Mouse (Mus musculus): ENCODE measurements around the gene Dpp4. TPM values are rescaled to one million over a fixed set of nuclear protein-coding genes. Genes with fewer than 3 reads are reported as not detected.
A peak's percentile ranks its signal among the peaks of the same experiment; 100 is the strongest.

Gene Dpp4
- 8.0 and 9.0 TPM in 2 replicates for polyA plus RNA-seq (2015; fragmentation: Nextera tagmentation; extraction: Ambion mirVana)

GRCm38 (mm10) chr2:62412081-62412821 is at the start of gene Dpp4:
Gene Dpp4, minus strand, starts transcription at chr2:62412231.
- H3K27me3 ChIP-seq (ENCODE audit: insufficient read depth, low read length), result no peaks in the 10 kb centered on the region
- no peak for ATAC-seq
- DNase-seq, result no peak
- peak within 1 kb of the TSS; percentile 81 for H3K4me2 ChIP-seq (ENCODE audit: low read depth, low read length)
- peak within 1 kb of the TSS; percentile 58 for H3K4me3 ChIP-seq (ENCODE audit: low read depth, low read length)
- 39% methylated on average over 13 of the region's 13 CpGs for WGBS (ENCODE audit: insufficient replicate concordance)
- no peaks in the 10 kb centered on the region for H3K36me3 ChIP-seq (replicated peaks; ENCODE audit: insufficient read depth, low read length)
- H3K9ac ChIP-seq (replicated peaks), result peak within 1 kb of the TSS; percentile 63
- no peaks in the 10 kb centered on the region for H3K9me3 ChIP-seq (ENCODE audit: low read length)
- TF ChIP-seq CTCF (IDR thresholded peaks at IDR 0.05; ENCODE audit: low read depth), result no peak
- TF ChIP-seq EP300 (IDR thresholded peaks at IDR 0.05; ENCODE audit: low read depth), result 0 out of 2 replicates have a peak, but pooled peaks have one; percentile 7
- H3K4me1 ChIP-seq (ENCODE audit: insufficient read depth), result peaks cover 12% of the 10 kb centered on the region; the same call in 1 of the 2 replicates
- peak within 1 kb of the TSS; percentile 69 for H3K27ac ChIP-seq (ENCODE audit: low read depth)

- Histone ChIP-seq H3K36me3 (replicated peaks; ENCODE audit: insufficient read depth, low read length) (no peaks in the 10 kb centered on the region), H3K4me2 (ENCODE audit: low read depth, low read length) (no peak overlapping the region), H3K27ac (ENCODE audit: low read depth) (no peak overlapping the region), H3K9me3 (ENCODE audit: low read length) (no peaks in the 10 kb centered on the region), H3K4me1 (ENCODE audit: insufficient read depth) (peaks cover 2% of the 10 kb centered on the region; the same call in 1 of the 2 replicates), H3K9ac (replicated peaks) (no peak overlapping the region), H3K4me3 (ENCODE audit: low read depth, low read length) (no peak overlapping the region), H3K27me3 (ENCODE audit: insufficient read depth, low read length) (no peaks in the 10 kb centered on the region)
- ATAC-seq (no peak), DNase-seq (no peak)
- WGBS (ENCODE audit: insufficient replicate concordance), result 61% methylated on average over 12 of the region's 12 CpGs
- no peak for TF ChIP-seq EP300 (IDR thresholded peaks at IDR 0.05; ENCODE audit: low read depth)
- TF ChIP-seq CTCF (IDR thresholded peaks at IDR 0.05; ENCODE audit: low read depth), result no peak
Measured at GRCm38 (mm10) chr2:62460815-62461450, 48.9 kb upstream of the Dpp4 start.

GRCm38 (mm10) chr2:62460231-62460710 is 48.2 kb upstream of the Dpp4 start:
- Histone ChIP-seq H3K36me3 (replicated peaks; ENCODE audit: insufficient read depth, low read length) (no peaks in the 10 kb centered on the region), H3K4me3 (ENCODE audit: low read depth, low read length) (no peak overlapping the region), H3K4me2 (ENCODE audit: low read depth, low read length) (no peak overlapping the region), H3K9me3 (ENCODE audit: low read length) (no peaks in the 10 kb centered on the region), H3K4me1 (ENCODE audit: insufficient read depth) (peaks cover 2% of the 10 kb centered on the region; the same call in 1 of the 2 replicates), H3K27me3 (ENCODE audit: insufficient read depth, low read length) (no peaks in the 10 kb centered on the region), H3K27ac (ENCODE audit: low read depth) (no peak overlapping the region), H3K9ac (replicated peaks) (no peak overlapping the region)
- WGBS (ENCODE audit: insufficient replicate concordance), result 27% methylated on average over 7 of the region's 7 CpGs
- no peak for DNase-seq
- peak; percentile 49 for ATAC-seq
- TF ChIP-seq EP300 (IDR thresholded peaks at IDR 0.05; ENCODE audit: low read depth) (no peak), CTCF (IDR thresholded peaks at IDR 0.05; ENCODE audit: low read depth) (no peak)

- peaks cover 2% of the 10 kb centered on the region; the same call in 1 of the 2 replicates for H3K4me1 ChIP-seq (ENCODE audit: insufficient read depth)
- no peak overlapping the region for H3K4me3 ChIP-seq (ENCODE audit: low read depth, low read length)
- ATAC-seq (no peak), DNase-seq (no peak)
- no peaks in the 10 kb centered on the region for H3K9me3 ChIP-seq (ENCODE audit: low read length)
- TF ChIP-seq CTCF (IDR thresholded peaks at IDR 0.05; ENCODE audit: low read depth) (no peak), EP300 (IDR thresholded peaks at IDR 0.05; ENCODE audit: low read depth) (no peak)
- WGBS (ENCODE audit: insufficient replicate concordance), result 53% methylated on average over 18 of the region's 18 CpGs
- no peaks in the 10 kb centered on the region for H3K36me3 ChIP-seq (replicated peaks; ENCODE audit: insufficient read depth, low read length)
- no peaks in the 10 kb centered on the region for H3K27me3 ChIP-seq (ENCODE audit: insufficient read depth, low read length)
- H3K27ac ChIP-seq (ENCODE audit: low read depth), result no peak overlapping the region
- H3K9ac ChIP-seq (replicated peaks), result no peak overlapping the region
- no peak overlapping the region for H3K4me2 ChIP-seq (ENCODE audit: low read depth, low read length)
Measured at GRCm38 (mm10) chr2:62459241-62460174, 47.5 kb upstream of the Dpp4 start.

- Histone ChIP-seq H3K4me3 (ENCODE audit: low read depth, low read length) (no peak overlapping the region), H3K4me2 (ENCODE audit: low read depth, low read length) (no peak overlapping the region), H3K9ac (replicated peaks) (no peak overlapping the region), H3K27me3 (ENCODE audit: insufficient read depth, low read length) (no peaks in the 10 kb centered on the region), H3K36me3 (replicated peaks; ENCODE audit: insufficient read depth, low read length) (no peaks in the 10 kb centered on the region), H3K27ac (ENCODE audit: low read depth) (no peak overlapping the region), H3K4me1 (ENCODE audit: insufficient read depth) (peaks cover 2% of the 10 kb centered on the region; the same call in 1 of the 2 replicates), H3K9me3 (ENCODE audit: low read length) (no peaks in the 10 kb centered on the region)
- ATAC-seq, result no peak
- 37% methylated on average over 9 of the region's 9 CpGs for WGBS (ENCODE audit: insufficient replicate concordance)
- no peak for DNase-seq
- TF ChIP-seq EP300 (IDR thresholded peaks at IDR 0.05; ENCODE audit: low read depth) (0 out of 2 replicates have a peak, but pooled peaks have one; percentile 11), CTCF (IDR thresholded peaks at IDR 0.05; ENCODE audit: low read depth) (peak; percentile 60)
Measured at GRCm38 (mm10) chr2:62458070-62458469, 46.0 kb upstream of the Dpp4 start.
